Mouse (Mus musculus): ENCODE results near the gene Selenoi.

DNA sequence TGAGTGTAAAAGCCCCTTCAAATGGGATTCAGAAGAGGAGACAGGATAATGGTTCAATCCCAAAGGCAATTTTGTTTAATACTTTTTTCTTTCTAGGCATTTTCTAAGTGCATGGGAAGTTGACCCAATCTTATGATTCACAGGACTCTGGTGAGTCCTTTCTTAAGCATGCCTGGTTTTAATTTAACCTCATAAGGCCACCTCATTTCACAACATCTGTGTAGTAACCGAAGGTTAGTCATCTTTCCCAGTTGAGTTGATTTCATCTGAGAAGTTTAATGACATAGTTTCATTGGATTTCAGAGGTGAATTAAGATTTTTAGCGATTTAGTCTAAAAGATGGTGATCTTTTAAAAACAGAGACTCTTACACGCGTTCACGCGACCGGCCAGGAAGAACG lies 9.7 kb upstream of the Selenoi start:
- TF ChIP-seq CTCF (IDR thresholded peaks at IDR 0.05; ENCODE audit: insufficient read depth, low read depth, low read length) (no peak), POLR2A (IDR thresholded peaks at IDR 0.05; ENCODE audit: insufficient read depth, low read depth, low read length) (no peak)
